Mouse (Mus musculus): ENCODE data around the gene Usp10.

- no peak for TF ChIP-seq CTCF (IDR thresholded peaks at IDR 0.05; ENCODE audit: control insufficient read depth, insufficient read depth, low read length)
- no peak for TF ChIP-seq POLR2A (IDR thresholded peaks at IDR 0.05; ENCODE audit: borderline replicate concordance, control insufficient read depth, low read depth, low read length)
Measured at GRCm38 (mm10) chr8:119912643-119913042, 2.5 kb downstream of the Usp10 start.
